Mouse (Mus musculus): Measurements from ENCODE around the gene Ank2.

Ank2 gene

GRCm38 (mm10) chr3:127498742-127499400 lies at the start of gene Ank2:
Ank2 (minus strand) TSS chr3:127499350.
- DNase-seq (ENCODE audit: low spot score in 2 of 2): peak; percentile 51 to 60

GRCm38 (mm10) chr3:127547882-127548281 lies 48.7 kb upstream of the Ank2 start:
- no peak for DNase-seq (ENCODE audit: low spot score in 2 of 2)

- no peak for DNase-seq (ENCODE audit: low spot score in 2 of 2)
Measured at GRCm38 (mm10) chr3:127544610-127545121, 45.5 kb upstream of the Ank2 start.

GRCm38 (mm10) chr3:127543976-127544375 lies 44.8 kb upstream of the Ank2 start:
- DNase-seq (ENCODE audit: low spot score in 2 of 2): no peak

- no peak for DNase-seq (ENCODE audit: low spot score in 2 of 2)
Measured at GRCm38 (mm10) chr3:127539193-127539592, 40.0 kb upstream of the Ank2 start.

GRCm38 (mm10) chr3:127530293-127530692 lies 31.1 kb upstream of the Ank2 start:
- no peak for DNase-seq (ENCODE audit: low spot score in 2 of 2)

GRCm38 (mm10) chr3:127529824-127530223 lies 30.7 kb upstream of the Ank2 start:
- DNase-seq (ENCODE audit: low spot score in 2 of 2): no peak

GRCm38 (mm10) chr3:127529210-127529609 lies 30.1 kb upstream of the Ank2 start:
- no peak for DNase-seq (ENCODE audit: low spot score in 2 of 2)

- DNase-seq (ENCODE audit: low spot score in 2 of 2): peak in 1 of 2 experiments; percentile 10
Measured at GRCm38 (mm10) chr3:127527465-127528034, 28.4 kb upstream of the Ank2 start.

GRCm38 (mm10) chr3:127525188-127525819 lies 26.2 kb upstream of the Ank2 start:
- DNase-seq (ENCODE audit: low spot score in 2 of 2): no peak

- no peak for DNase-seq (ENCODE audit: low spot score in 2 of 2)
Measured at GRCm38 (mm10) chr3:127521156-127521555, 22.0 kb upstream of the Ank2 start.

GRCm38 (mm10) chr3:127520300-127520699 lies 21.1 kb upstream of the Ank2 start:
- no peak for DNase-seq (ENCODE audit: low spot score in 2 of 2)

GRCm38 (mm10) chr3:127515251-127515650 lies 16.1 kb upstream of the Ank2 start:
- DNase-seq (ENCODE audit: low spot score in 2 of 2): no peak

- DNase-seq (ENCODE audit: low spot score in 2 of 2): no peak
Measured at GRCm38 (mm10) chr3:127513699-127514098, 14.5 kb upstream of the Ank2 start.

- no peak for DNase-seq (ENCODE audit: low spot score in 2 of 2)
Measured at GRCm38 (mm10) chr3:127512794-127513335, 13.7 kb upstream of the Ank2 start.

GRCm38 (mm10) chr3:127511786-127512746 lies 12.9 kb upstream of the Ank2 start:
- DNase-seq (ENCODE audit: low spot score in 2 of 2): no peak

- no peak for DNase-seq (ENCODE audit: low spot score in 2 of 2)
Measured at GRCm38 (mm10) chr3:127507878-127508783, 9.0 kb upstream of the Ank2 start.

- DNase-seq (ENCODE audit: low spot score in 2 of 2): peak; percentile 13 to 27
Measured at GRCm38 (mm10) chr3:127498197-127498741, 881 bp downstream of the Ank2 start.

- no peak for DNase-seq (ENCODE audit: low spot score in 2 of 2)
Measured at GRCm38 (mm10) chr3:127492663-127493062, 6.5 kb downstream of the Ank2 start.

- no peak for DNase-seq (ENCODE audit: low spot score in 2 of 2)
Measured at GRCm38 (mm10) chr3:127487302-127487701, 11.8 kb downstream of the Ank2 start.
